Mouse (Mus musculus) testis, adult 2 months (tissue): Measurements from ENCODE around the gene Sec61a2. TPM values are rescaled to one million over a fixed set of nuclear protein-coding genes. Genes with fewer than 3 reads are reported as not detected.

Experiments used
- H3K27ac ChIP-seq: fragments of 200-500 bp; 2 replicates; pipeline ENCODE4 v1.5.1; 2012; ENCODE audit warnings: low read depth, low read length; ENCODE audit not compliant: control insufficient read depth, insufficient read depth
- H3K27me3 ChIP-seq: fragments of 200-500 bp; 2 replicates; pipeline ENCODE4 v1.6.1; 2012; ENCODE audit warnings: mild to moderate bottlenecking, low read length, moderate library complexity; ENCODE audit not compliant: control insufficient read depth, insufficient read depth
- H3K36me3 ChIP-seq: fragments of 200-500 bp; 2 replicates; pipeline ENCODE4 v1.6.1; 2012; ENCODE audit warnings: mild to moderate bottlenecking, low read length; ENCODE audit not compliant: control insufficient read depth, insufficient read depth
- H3K4me1 ChIP-seq: fragments of 200-500 bp; 2 replicates; pipeline ENCODE4 v1.6.1; 2012; ENCODE audit warnings: low read length; ENCODE audit not compliant: control insufficient read depth, insufficient read depth
- H3K4me3 ChIP-seq: fragments of 200-500 bp; 2 replicates; pipeline ENCODE4 v1.5.1; 2012; ENCODE audit warnings: low read depth, mild to moderate bottlenecking, low read length, moderate library complexity, mixed read lengths; ENCODE audit not compliant: control insufficient read depth
- CTCF ChIP-seq: fragments of 200-500 bp; IDR thresholded peaks from 2 replicates; pipeline ENCODE4 v1.5.1; 2012; ENCODE audit warnings: low read depth, mild to moderate bottlenecking, inconsistent platforms, low read length, moderate library complexity; ENCODE audit not compliant: control insufficient read depth, insufficient read depth, insufficient replicate concordance
- POLR2A ChIP-seq: fragments of 200-500 bp; IDR thresholded peaks from 2 replicates; pipeline ENCODE4 v1.6.1; 2012; ENCODE audit warnings: low read depth, mild to moderate bottlenecking, inconsistent platforms, low read length, moderate library complexity; ENCODE audit not compliant: control insufficient read depth
- polyA plus RNA-seq: library from polyadenylated mRNA; depleted of rRNA; stranded (reverse); fragments of >200 nt; gene quantifications from 2 replicates; pipeline ENCODE4 v1.2.3, GENCODE M21; 2012

Gene Sec61a2
- polyA plus RNA-seq, 1 experiment, result 94.3 TPM

DNA sequence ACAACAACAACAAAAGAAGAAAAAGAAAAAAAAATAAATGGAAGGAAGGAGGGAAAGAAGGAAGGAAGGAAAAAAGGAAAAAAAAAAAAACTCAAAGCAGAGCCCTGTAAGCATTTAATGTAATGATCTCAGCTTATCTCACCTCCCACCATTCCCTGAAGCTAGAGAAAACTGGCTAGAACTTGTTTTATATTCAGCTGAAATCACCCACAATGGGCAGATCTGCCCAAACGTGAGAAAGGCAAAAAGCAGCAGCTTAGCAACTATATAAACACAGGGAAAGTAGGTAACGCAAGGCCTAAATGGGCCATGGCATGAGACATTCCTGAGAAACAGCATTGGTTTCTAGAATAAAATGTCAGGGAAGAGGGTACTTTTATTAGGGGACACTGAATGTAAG is 5.8 kb downstream of the Sec61a2 start:
- no peak overlapping the region for H3K4me3 ChIP-seq

DNA sequence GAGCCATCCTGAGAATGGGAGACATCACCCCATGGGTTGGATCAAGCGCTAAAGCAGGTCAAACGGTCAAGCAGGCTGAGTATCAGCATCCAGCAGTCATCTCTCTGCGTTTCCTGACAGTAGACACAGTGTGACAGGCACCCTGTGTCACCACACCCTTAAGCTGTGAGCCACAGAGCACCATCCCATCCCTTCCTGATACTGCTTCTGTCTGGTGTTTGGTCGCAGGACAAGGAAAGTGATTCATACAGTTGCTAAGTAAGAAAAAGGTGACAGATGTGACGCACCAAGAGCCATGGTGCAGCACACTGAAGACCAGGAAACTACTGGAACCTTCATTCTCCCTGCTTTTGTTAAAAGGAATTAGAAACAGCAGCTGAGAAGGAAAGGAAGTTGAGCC is 6.4 kb downstream of the Sec61a2 start:
- no peak for TF ChIP-seq POLR2A
- TF ChIP-seq CTCF, result no peak
- Histone ChIP-seq H3K27me3 (no peaks in the 10 kb centered on the region), H3K4me3 (no peak overlapping the region), H3K4me1 (no peaks in the 10 kb centered on the region), H3K27ac (no peak overlapping the region), H3K36me3 (peaks cover 5% of the 10 kb centered on the region)

More for the DNA sequence above, 5.8 kb downstream of the Sec61a2 start:
- Histone ChIP-seq H3K4me1 (no peaks in the 10 kb centered on the region), H3K36me3 (peaks cover 5% of the 10 kb centered on the region), H3K27me3 (no peaks in the 10 kb centered on the region), H3K27ac (no peak overlapping the region)
- TF ChIP-seq CTCF (no peak), POLR2A (no peak)

DNA sequence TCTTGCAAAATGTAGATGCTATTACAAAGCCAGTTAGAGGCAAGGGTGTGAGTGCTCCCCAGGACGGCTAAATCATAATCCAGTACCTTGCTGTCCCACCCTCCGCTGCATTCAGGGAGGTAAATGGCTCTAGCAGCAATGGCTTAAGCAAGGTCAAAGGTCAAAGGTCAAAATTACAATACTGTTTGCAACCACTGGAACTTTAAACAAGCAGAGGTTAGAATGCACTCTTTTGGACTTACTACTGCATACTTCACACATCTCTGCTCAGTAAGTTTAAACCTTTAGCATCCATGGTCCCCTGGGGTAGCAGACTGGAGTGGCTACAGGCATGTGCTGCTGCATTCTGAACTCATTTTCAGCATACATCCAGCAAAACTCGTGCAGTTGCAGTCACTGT is 17.8 kb downstream of the Sec61a2 start:
- Histone ChIP-seq H3K27ac (no peak overlapping the region), H3K27me3 (no peaks in the 10 kb centered on the region), H3K36me3 (no peaks in the 10 kb centered on the region; the same call in none of the 2 replicates), H3K4me3 (no peak overlapping the region), H3K4me1 (no peaks in the 10 kb centered on the region)
- TF ChIP-seq CTCF (no peak), POLR2A (no peak)

DNA sequence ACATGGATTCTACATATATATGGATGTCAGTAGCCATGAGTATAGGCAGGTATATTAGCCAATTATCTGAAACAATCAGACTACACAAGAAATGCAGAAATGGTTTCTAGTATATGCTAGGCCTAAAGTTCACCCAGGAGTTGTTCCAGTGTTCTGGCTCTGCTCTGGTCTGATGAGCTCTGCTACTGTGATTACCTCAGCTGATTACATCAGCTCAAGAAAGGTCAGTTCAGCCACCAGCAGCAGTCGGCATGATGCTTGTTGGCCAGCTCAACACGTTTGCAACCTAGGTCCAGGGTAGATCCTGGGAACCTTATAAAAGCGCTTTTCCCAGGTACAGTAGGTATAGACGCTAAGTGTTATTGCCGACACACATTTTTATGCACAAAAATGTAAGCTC is 25.5 kb downstream of the Sec61a2 start:
- peaks cover 2% of the 10 kb centered on the region; the same call in 1 of the 2 replicates for H3K36me3 ChIP-seq
- no peaks in the 10 kb centered on the region for H3K27me3 ChIP-seq
- TF ChIP-seq POLR2A (no peak), CTCF (no peak)
- H3K4me3 ChIP-seq, result no peak overlapping the region
- no peaks in the 10 kb centered on the region for H3K4me1 ChIP-seq
- no peak overlapping the region for H3K27ac ChIP-seq

DNA sequence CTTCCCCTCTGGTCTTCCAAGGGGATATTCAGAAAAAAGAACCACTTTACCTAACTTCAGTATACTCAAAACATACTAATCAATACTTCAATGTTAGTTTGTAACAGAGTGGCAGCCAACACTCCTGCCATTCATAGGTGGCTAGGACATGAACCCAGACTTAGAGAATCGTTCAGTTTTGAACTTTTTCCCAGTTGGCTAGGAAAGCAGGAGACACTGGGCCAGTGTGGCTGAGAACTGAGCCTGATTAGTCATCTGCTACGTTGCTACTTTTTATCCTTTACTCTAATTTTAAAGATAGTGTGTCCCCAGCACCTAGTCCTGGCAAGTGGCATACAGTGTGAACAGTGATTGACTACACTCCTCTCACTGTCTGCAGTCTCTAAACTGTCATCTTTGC is 27.6 kb downstream of the Sec61a2 start:
- Histone ChIP-seq H3K27ac (no peak overlapping the region), H3K36me3 (peaks cover 2% of the 10 kb centered on the region; the same call in 1 of the 2 replicates)
- TF ChIP-seq CTCF, result no peak
- TF ChIP-seq POLR2A, result no peak

DNA sequence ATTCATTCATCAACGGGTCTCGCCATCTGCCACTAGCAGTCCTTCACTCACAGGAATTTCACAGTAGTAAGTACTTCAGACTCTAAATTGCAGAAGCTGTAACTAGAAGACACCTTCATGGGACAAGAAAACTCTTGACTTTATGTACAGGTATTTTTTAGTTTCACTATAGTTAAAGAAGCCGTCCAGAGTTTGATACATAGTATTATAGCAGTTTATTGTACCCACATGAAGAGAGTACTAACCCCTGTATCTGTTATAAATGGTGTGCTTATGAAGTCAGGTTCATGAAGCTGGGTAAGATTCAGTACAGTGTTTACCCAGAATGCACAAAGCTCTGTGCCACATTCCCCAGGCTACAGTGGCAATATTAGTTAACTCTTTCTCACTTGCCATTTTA is 32.4 kb downstream of the Sec61a2 start, which contains the start of gene Gm13199:
Gm13199 (minus strand) TSS at position 101 of the 400 bp plus-strand sequence.
- Histone ChIP-seq H3K36me3 (no peaks in the 10 kb centered on the region; the same call in 1 of the 2 replicates), H3K4me1 (no peaks in the 10 kb centered on the region), H3K4me3 (no peak within 1 kb of the TSS), H3K27me3 (no peaks in the 10 kb centered on the region), H3K27ac (no peak within 1 kb of the TSS)
- TF ChIP-seq POLR2A (no peak), CTCF (no peak)

More for the DNA sequence above, 27.6 kb downstream of the Sec61a2 start:
- H3K4me1 ChIP-seq, result no peaks in the 10 kb centered on the region
- H3K4me3 ChIP-seq, result no peak overlapping the region
- H3K27me3 ChIP-seq, result no peaks in the 10 kb centered on the region

DNA sequence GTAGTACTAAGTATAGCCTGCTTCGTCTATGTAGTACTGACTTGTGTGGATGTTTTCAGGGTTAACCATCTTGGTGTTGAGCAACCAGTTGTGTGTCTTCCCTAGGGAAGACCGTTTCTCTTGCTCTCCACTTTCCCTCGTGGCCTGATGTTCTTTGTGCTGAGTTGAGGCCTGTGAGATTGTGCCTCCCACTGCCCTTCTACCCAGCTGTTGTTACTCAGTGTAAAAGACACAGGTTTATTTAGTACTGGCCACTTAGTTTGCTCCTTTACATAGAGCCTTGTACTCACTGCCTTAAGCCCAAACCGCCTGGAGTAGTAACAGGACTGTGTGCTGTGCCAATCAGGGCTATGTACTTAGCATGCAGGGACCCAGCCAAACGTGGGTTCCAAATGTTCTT is 43.4 kb downstream of the Sec61a2 start:
- no peak overlapping the region for H3K4me3 ChIP-seq
- no peaks in the 10 kb centered on the region for H3K36me3 ChIP-seq
- H3K27me3 ChIP-seq, result no peaks in the 10 kb centered on the region
- TF ChIP-seq POLR2A (no peak), CTCF (no peak)
- no peak overlapping the region for H3K27ac ChIP-seq
- no peaks in the 10 kb centered on the region for H3K4me1 ChIP-seq

DNA sequence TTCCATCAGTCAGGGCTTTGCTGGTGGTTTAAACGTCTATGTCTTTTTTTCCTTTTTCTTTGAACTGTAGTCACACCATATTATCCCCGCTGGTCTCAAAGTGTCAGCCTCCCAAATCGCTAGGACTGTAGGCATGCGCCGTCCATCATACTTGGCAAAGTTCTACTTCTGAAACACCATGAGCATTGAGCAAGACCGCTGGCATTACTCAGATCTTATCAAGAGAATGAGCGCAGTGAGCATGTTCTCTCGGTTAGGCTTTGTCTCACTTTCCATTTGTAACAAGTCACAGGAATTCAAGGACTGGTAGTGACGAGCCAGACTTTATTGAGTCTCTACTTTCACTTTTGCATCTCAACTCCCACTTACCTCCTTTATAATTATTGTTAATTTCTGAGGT is 44.1 kb downstream of the Sec61a2 start:
- Histone ChIP-seq H3K4me1 (no peaks in the 10 kb centered on the region), H3K27ac (no peak overlapping the region), H3K27me3 (no peaks in the 10 kb centered on the region), H3K4me3 (no peak overlapping the region), H3K36me3 (no peaks in the 10 kb centered on the region)
- TF ChIP-seq CTCF (no peak), POLR2A (no peak)
